In genomic region chr9:14206838-14207560, GRCm38 (mm10) we compare ENCODE assay signal across 13 mouse cellular contexts.
DNase-seq lines count a peak whose midpoint lies in the region; ATAC-seq and TF ChIP-seq lines count a peak whose summit lies in the region.
"Had no signal": no experiment of that assay in that cellular context is flagged by ENCODE, and none has a peak within 500 bp of the region (broad histone marks: within the 10 kb centered on the region; RNA-seq: fewer than 3 reads in every experiment).

No protein-coding gene starts in this region.

- TF ChIP-seq CTCF in cerebellum, adult 2 months (IDR thresholded peaks at IDR 0.05; ENCODE audit: borderline replicate concordance, insufficient read depth, low read depth, low read length), result no peak

- no peak for TF ChIP-seq POLR2A in cerebellum, adult 2 months (IDR thresholded peaks at IDR 0.05; ENCODE audit: borderline replicate concordance, insufficient read depth, low read length)

- no peaks in the 10 kb centered on the region for H3K9me3 ChIP-seq in heart, embryonic 11.5 days (replicated peaks; ENCODE audit: control insufficient read depth, low read length)
- H3K9me3 ChIP-seq in embryonic facial prominence, embryonic 14.5 days (ENCODE audit: control insufficient read depth, low read length), result no peaks in the 10 kb centered on the region
- H3K9me3 ChIP-seq: hindbrain, embryonic 13.5 days had no signal

- 86% methylated on average over 16 of the region's 16 CpGs for WGBS in heart, embryonic 11.5 days (ENCODE audit: insufficient replicate concordance)
- 73% methylated on average over 16 of the region's 16 CpGs for WGBS in embryonic facial prominence, embryonic 14.5 days
- WGBS in cerebellum, adult 2 months, result 35% methylated on average over 16 of the region's 16 CpGs

- H3K4me2 ChIP-seq in heart, embryonic 11.5 days, result no peak overlapping the region
- no peak overlapping the region for H3K4me2 ChIP-seq in embryonic facial prominence, embryonic 14.5 days (ENCODE audit: low read depth, low read length)
- H3K4me2 ChIP-seq: hindbrain, embryonic 13.5 days had no signal

- H3K27me3 ChIP-seq in heart, embryonic 11.5 days (ENCODE audit: control insufficient read depth, insufficient read depth, low read length), result no peaks in the 10 kb centered on the region
- H3K27me3 ChIP-seq in embryonic facial prominence, embryonic 14.5 days (replicated peaks; ENCODE audit: control insufficient read depth, insufficient read depth, low read length), result no peaks in the 10 kb centered on the region
- H3K27me3 ChIP-seq in cerebellum, adult 2 months (ENCODE audit: control insufficient read depth, insufficient read depth, low read length), result no peaks in the 10 kb centered on the region
- H3K27me3 ChIP-seq: hindbrain, embryonic 13.5 days had no signal

- ATAC-seq in heart, embryonic 11.5 days (replicated peaks; ENCODE audit: insufficient number of reproducible peaks, low FRiP score, low TSS enrichment), result no peak
- peak; percentile 37; the same call in 1 of the 2 replicates for ATAC-seq in embryonic facial prominence, embryonic 14.5 days (ENCODE audit: low read depth)
- ATAC-seq: midbrain, embryonic 16.5 days had no signal

- H3K9ac ChIP-seq in heart, embryonic 11.5 days (ENCODE audit: low read depth, low read length), result no peak overlapping the region
- H3K9ac ChIP-seq in embryonic facial prominence, embryonic 14.5 days (ENCODE audit: low read depth, low read length), result no peak overlapping the region
- H3K9ac ChIP-seq: hindbrain, embryonic 13.5 days had no signal

- H3K36me3 ChIP-seq in heart, embryonic 11.5 days (ENCODE audit: control insufficient read depth, insufficient read depth, low read length), result no peaks in the 10 kb centered on the region
- H3K36me3 ChIP-seq in embryonic facial prominence, embryonic 14.5 days (ENCODE audit: control insufficient read depth, insufficient read depth, low read length), result no peaks in the 10 kb centered on the region
- H3K36me3 ChIP-seq: hindbrain, embryonic 13.5 days had no signal

- DNase-seq in heart, adult 11 months, result peak; percentile 96
- DNase-seq in embryonic facial prominence, embryonic 14.5 days (ENCODE audit: low spot score), result peak; percentile 68
- peak; percentile 15 to 28 for DNase-seq in heart, postnatal 36 days
- peak; percentile 69 for DNase-seq in lung, postnatal 10 days
- no peak for DNase-seq in cerebellum, adult 2 months
- no peak for DNase-seq in Muller cell, postnatal 12 days (ENCODE audit: inconsistent ontology term)
- DNase-seq in T-cell, adult 2 months (ENCODE audit: low spot score), result no peak
- DNase-seq: adrenal gland, adult 2 months; layer of hippocampus, adult 9-11 months; liver had no signal

- intact Hi-C loops in heart, postnatal 36 days (cut with DNase I), result no loop called here

- no peak overlapping the region for H3K4me3 ChIP-seq in heart, embryonic 11.5 days (ENCODE audit: low read depth, low read length)
- no peak overlapping the region for H3K4me3 ChIP-seq in embryonic facial prominence, embryonic 14.5 days (ENCODE audit: low read depth, low read length)
- no peak overlapping the region for H3K4me3 ChIP-seq in cerebellum, adult 2 months (replicated peaks; ENCODE audit: insufficient read depth, low read depth, low read length)
- H3K4me3 ChIP-seq: hindbrain, embryonic 13.5 days had no signal

- H3K27ac ChIP-seq in heart, embryonic 11.5 days (ENCODE audit: low read depth, low read length), result no peak overlapping the region
- H3K27ac ChIP-seq in embryonic facial prominence, embryonic 14.5 days (replicated peaks; ENCODE audit: low read depth, low read length), result peak overlapping the region; percentile 45; the same call in 1 of the 2 replicates
- H3K27ac ChIP-seq in cerebellum, adult 2 months (ENCODE audit: insufficient read depth, low read length), result no peak overlapping the region
- H3K27ac ChIP-seq: hindbrain, embryonic 13.5 days had no signal

- no peaks in the 10 kb centered on the region for H3K4me1 ChIP-seq in heart, embryonic 11.5 days (ENCODE audit: control insufficient read depth, insufficient read depth, low read length)
- H3K4me1 ChIP-seq in embryonic facial prominence, embryonic 14.5 days (ENCODE audit: control insufficient read depth, insufficient read depth, low read length), result peaks cover 24% of the 10 kb centered on the region
- H3K4me1 ChIP-seq in cerebellum, adult 2 months (ENCODE audit: control insufficient read depth, insufficient read depth, low read length), result no peaks in the 10 kb centered on the region; the same call in 1 of the 2 replicates

Comparison
In these comparisons a context has a peak if more than half of its experiments do, and no peak if none do; other contexts are left out.
1. DNase-seq: peak in heart, adult 11 months (single experiment), embryonic facial prominence, embryonic 14.5 days (single experiment), heart, postnatal 36 days (2 of 2) and lung, postnatal 10 days (single experiment); none in cerebellum, adult 2 months (0 of 2), Muller cell, postnatal 12 days (single experiment) and T-cell, adult 2 months (single experiment).